Mouse (Mus musculus): Measurements from ENCODE around the gene Fhl1. TPM values are rescaled to one million over a fixed set of nuclear protein-coding genes. Genes with fewer than 3 reads are reported as not detected.

Gene Fhl1
- total and polyA plus RNA-seq, 2 experiments from 2014 or later: 189 to 198 TPM

GRCm38 (mm10) chrX:56728507-56728906, 3.1 kb upstream of the Fhl1 start:
- ATAC-seq: no peak
- Histone ChIP-seq H3K27ac (no peak overlapping the region), H3K4me1 (ENCODE audit: insufficient read depth, low read length) (no peaks in the 10 kb centered on the region), H3K27me3 (ENCODE audit: insufficient read depth, low read length) (no peaks in the 10 kb centered on the region), H3K9ac (replicated peaks; ENCODE audit: low read length) (no peak overlapping the region), H3K4me2 (ENCODE audit: low read depth, low read length) (no peak overlapping the region), H3K36me3 (ENCODE audit: insufficient read depth, low read length) (no peaks in the 10 kb centered on the region), H3K9me3 (ENCODE audit: low read length) (no peaks in the 10 kb centered on the region), H3K4me3 (ENCODE audit: low read length) (no peak overlapping the region)
- no peak for TF ChIP-seq CTCF (IDR thresholded peaks at IDR 0.05; ENCODE audit: low read depth)
- WGBS: 73% methylated on average over 3 of the region's 3 CpGs
- DNase-seq (ENCODE audit: low spot score): no peak

GRCm38 (mm10) chrX:56730828-56731305, 720 bp upstream of the Fhl1 start:
- Histone ChIP-seq H3K27me3 (ENCODE audit: insufficient read depth, low read length) (no peaks in the 10 kb centered on the region), H3K27ac (peak overlapping the region; percentile 81), H3K4me3 (ENCODE audit: low read length) (peak overlapping the region; percentile 56), H3K4me1 (ENCODE audit: insufficient read depth, low read length) (no peaks in the 10 kb centered on the region), H3K36me3 (ENCODE audit: insufficient read depth, low read length) (no peaks in the 10 kb centered on the region), H3K9ac (replicated peaks; ENCODE audit: low read length) (peak overlapping the region; percentile 59), H3K4me2 (ENCODE audit: low read depth, low read length) (peak overlapping the region; percentile 57), H3K9me3 (ENCODE audit: low read length) (no peaks in the 10 kb centered on the region)
- ATAC-seq (peak; percentile 31), DNase-seq (ENCODE audit: low spot score) (no peak)
- TF ChIP-seq CTCF (IDR thresholded peaks at IDR 0.05; ENCODE audit: low read depth): no peak
- WGBS: 31% methylated on average over 10 of the region's 10 CpGs

GRCm38 (mm10) chrX:56732401-56732800, 814 bp downstream of the Fhl1 start:
- ATAC-seq: no peak
- Histone ChIP-seq H3K4me1 (ENCODE audit: insufficient read depth, low read length) (no peaks in the 10 kb centered on the region), H3K36me3 (ENCODE audit: insufficient read depth, low read length) (no peaks in the 10 kb centered on the region), H3K27ac (peak overlapping the region; percentile 81; the same call in 1 of the 2 replicates), H3K4me3 (ENCODE audit: low read length) (peak overlapping the region; percentile 56), H3K27me3 (ENCODE audit: insufficient read depth, low read length) (no peaks in the 10 kb centered on the region), H3K4me2 (ENCODE audit: low read depth, low read length) (peak overlapping the region; percentile 57), H3K9me3 (ENCODE audit: low read length) (no peaks in the 10 kb centered on the region), H3K9ac (replicated peaks; ENCODE audit: low read length) (no peak overlapping the region; the same call in 1 of the 2 replicates)
- no peak for TF ChIP-seq CTCF (IDR thresholded peaks at IDR 0.05; ENCODE audit: low read depth)
- 23% methylated on average over 3 of the region's 3 CpGs for WGBS
- no peak for DNase-seq (ENCODE audit: low spot score)

- H3K4me2 ChIP-seq (ENCODE audit: low read depth, low read length): no peak overlapping the region
- TF ChIP-seq CTCF (IDR thresholded peaks at IDR 0.05; ENCODE audit: low read depth): no peak
Observed at GRCm38 (mm10) chrX:56734436-56734835, 2.8 kb downstream of the Fhl1 start.

GRCm38 (mm10) chrX:56736226-56736625, 4.6 kb downstream of the Fhl1 start:
- Histone ChIP-seq H3K36me3 (ENCODE audit: insufficient read depth, low read length) (no peaks in the 10 kb centered on the region), H3K9me3 (ENCODE audit: low read length) (no peaks in the 10 kb centered on the region), H3K4me2 (ENCODE audit: low read depth, low read length) (no peak overlapping the region), H3K27me3 (ENCODE audit: insufficient read depth, low read length) (no peaks in the 10 kb centered on the region), H3K4me1 (ENCODE audit: insufficient read depth, low read length) (no peaks in the 10 kb centered on the region), H3K4me3 (ENCODE audit: low read length) (no peak overlapping the region), H3K9ac (replicated peaks; ENCODE audit: low read length) (no peak overlapping the region), H3K27ac (no peak overlapping the region)
- ATAC-seq: no peak
- WGBS: 57% methylated on average over 1 of the region's 1 CpGs
- TF ChIP-seq CTCF (IDR thresholded peaks at IDR 0.05; ENCODE audit: low read depth): no peak
- no peak for DNase-seq (ENCODE audit: low spot score)

More at GRCm38 (mm10) chrX:56734436-56734835, 2.8 kb downstream of the Fhl1 start:
- no peak overlapping the region for H3K27ac ChIP-seq
- 36% methylated on average over 5 of the region's 5 CpGs for WGBS
- ATAC-seq: no peak
- H3K27me3 ChIP-seq (ENCODE audit: insufficient read depth, low read length): no peaks in the 10 kb centered on the region
- H3K36me3 ChIP-seq (ENCODE audit: insufficient read depth, low read length): no peaks in the 10 kb centered on the region
- H3K4me1 ChIP-seq (ENCODE audit: insufficient read depth, low read length): no peaks in the 10 kb centered on the region
- no peak overlapping the region for H3K9ac ChIP-seq (replicated peaks; ENCODE audit: low read length)
- H3K4me3 ChIP-seq (ENCODE audit: low read length): no peak overlapping the region
- DNase-seq (ENCODE audit: low spot score): no peak
- no peaks in the 10 kb centered on the region for H3K9me3 ChIP-seq (ENCODE audit: low read length)

GRCm38 (mm10) chrX:56737848-56738554, 6.4 kb downstream of the Fhl1 start:
- 63% methylated on average over 5 of the region's 5 CpGs for WGBS
- H3K9ac ChIP-seq (replicated peaks; ENCODE audit: low read length): no peak overlapping the region
- no peak for TF ChIP-seq CTCF (IDR thresholded peaks at IDR 0.05; ENCODE audit: low read depth)
- no peaks in the 10 kb centered on the region for H3K27me3 ChIP-seq (ENCODE audit: insufficient read depth, low read length)
- no peaks in the 10 kb centered on the region for H3K9me3 ChIP-seq (ENCODE audit: low read length)
- DNase-seq (ENCODE audit: low spot score) (no peak), ATAC-seq (no peak)
- no peak overlapping the region for H3K4me3 ChIP-seq (ENCODE audit: low read length)
- no peaks in the 10 kb centered on the region for H3K36me3 ChIP-seq (ENCODE audit: insufficient read depth, low read length)
- no peak overlapping the region for H3K27ac ChIP-seq
- no peak overlapping the region for H3K4me2 ChIP-seq (ENCODE audit: low read depth, low read length)
- H3K4me1 ChIP-seq (ENCODE audit: insufficient read depth, low read length): no peaks in the 10 kb centered on the region

GRCm38 (mm10) chrX:56741428-56741827, 9.8 kb downstream of the Fhl1 start:
- WGBS: 77% methylated on average over 3 of the region's 3 CpGs
- Histone ChIP-seq H3K36me3 (ENCODE audit: insufficient read depth, low read length) (no peaks in the 10 kb centered on the region), H3K4me2 (ENCODE audit: low read depth, low read length) (no peak overlapping the region), H3K27me3 (ENCODE audit: insufficient read depth, low read length) (no peaks in the 10 kb centered on the region), H3K9ac (replicated peaks; ENCODE audit: low read length) (no peak overlapping the region), H3K4me1 (ENCODE audit: insufficient read depth, low read length) (no peaks in the 10 kb centered on the region), H3K27ac (no peak overlapping the region), H3K4me3 (ENCODE audit: low read length) (no peak overlapping the region), H3K9me3 (ENCODE audit: low read length) (no peaks in the 10 kb centered on the region)
- DNase-seq (ENCODE audit: low spot score) (no peak), ATAC-seq (no peak)
- no peak for TF ChIP-seq CTCF (IDR thresholded peaks at IDR 0.05; ENCODE audit: low read depth)
